Mouse (Mus musculus) monocyte, adult 5-6 weeks (primary cell): ENCODE measurements around the gene Wdr60. TPM values are rescaled to one million over a fixed set of nuclear protein-coding genes. Genes with fewer than 3 reads are reported as not detected.

Experiments
- ATAC-seq: fragments of 153-309, 156-312 bp; replicated peaks from 2 replicates; pipeline ENCODE4 v1.8.0; 2017; ENCODE audit warnings: mild to moderate bottlenecking; ENCODE audit not compliant: low TSS enrichment, insufficient number of reproducible peaks, severe bottlenecking, poor library complexity, low FRiP score
- total RNA-seq: library from RNA; stranded (forward); fragments of 200-1000, 200-491, 200-594 nt; gene quantifications from 3 replicates; pipeline ENCODE4 v1.2.3, GENCODE M21; 2017

The Wdr60 gene
- total RNA-seq, 1 experiment from 2014 or later: not detected

- no peak for ATAC-seq
Measured at GRCm38 (mm10) chr12:116273733-116274132, 10.9 kb upstream of the Wdr60 start.

DNA sequence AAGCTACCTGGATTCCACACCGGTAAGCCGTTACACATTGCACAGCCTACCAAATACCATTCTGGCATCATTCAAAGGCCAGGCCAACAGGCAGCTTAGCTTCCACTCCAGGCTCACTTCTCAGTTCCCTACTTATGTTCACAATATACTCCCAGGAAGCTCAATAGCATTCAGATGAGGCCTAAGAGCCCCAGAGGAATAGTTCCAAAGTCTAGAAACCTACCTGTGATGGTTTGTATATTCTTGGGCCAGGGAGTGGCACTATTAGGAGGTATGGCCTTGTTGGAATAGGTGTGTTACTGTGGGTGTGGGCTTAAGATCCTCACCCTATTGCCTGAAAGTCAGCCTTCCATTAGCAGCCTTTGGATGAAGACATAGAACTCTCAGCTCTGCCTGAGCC lies 8.2 kb upstream of the Wdr60 start:
- no peak for ATAC-seq

DNA sequence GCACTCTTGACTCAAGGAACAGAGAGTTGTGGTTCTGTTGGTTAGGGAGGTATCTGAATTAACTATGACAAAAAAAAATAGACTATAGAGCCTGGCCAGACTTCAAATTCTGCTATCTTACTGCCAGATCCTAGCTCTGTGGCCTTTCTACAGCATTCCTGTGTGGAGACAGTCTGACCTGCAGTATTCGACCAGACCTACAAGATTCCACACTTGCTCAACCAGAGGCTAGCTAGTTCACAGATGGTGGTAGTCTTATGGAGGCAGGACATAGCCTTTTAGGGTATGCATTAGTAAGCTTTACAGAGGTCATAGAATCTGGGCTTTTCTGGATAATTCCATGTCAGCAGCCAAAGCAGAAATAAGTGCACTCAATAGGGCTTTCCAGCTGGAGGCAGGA lies 7.7 kb upstream of the Wdr60 start:
- ATAC-seq: no peak

- peak; percentile 50; the same call in 1 of the 2 replicates for ATAC-seq
Measured at GRCm38 (mm10) chr12:116269450-116269849, 6.6 kb upstream of the Wdr60 start.

GRCm38 (mm10) chr12:116265275-116265674 lies 2.5 kb upstream of the Wdr60 start:
- ATAC-seq: no peak

- ATAC-seq: no peak
Measured at GRCm38 (mm10) chr12:116264756-116265155, 1.9 kb upstream of the Wdr60 start.

DNA sequence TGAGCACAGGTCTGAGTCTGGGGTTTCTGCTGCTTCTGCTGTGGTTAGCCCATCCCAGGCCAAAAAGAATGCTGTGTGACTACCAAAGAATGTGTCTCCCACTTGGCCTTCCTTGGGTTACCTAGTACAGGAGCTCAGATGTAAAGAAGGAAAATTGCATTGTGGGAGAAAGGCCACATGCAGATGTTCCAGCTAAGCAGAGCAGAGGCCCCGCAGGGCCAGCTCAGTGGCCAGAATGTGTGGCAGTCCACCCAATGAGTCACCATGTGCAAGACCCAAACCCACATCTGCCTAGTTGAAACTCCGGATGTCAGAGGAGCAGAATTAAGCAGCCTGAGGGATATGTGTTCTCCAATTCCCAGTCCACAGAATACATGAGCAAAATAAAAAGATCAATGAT lies 4.5 kb downstream of the Wdr60 start:
- ATAC-seq: no peak

DNA sequence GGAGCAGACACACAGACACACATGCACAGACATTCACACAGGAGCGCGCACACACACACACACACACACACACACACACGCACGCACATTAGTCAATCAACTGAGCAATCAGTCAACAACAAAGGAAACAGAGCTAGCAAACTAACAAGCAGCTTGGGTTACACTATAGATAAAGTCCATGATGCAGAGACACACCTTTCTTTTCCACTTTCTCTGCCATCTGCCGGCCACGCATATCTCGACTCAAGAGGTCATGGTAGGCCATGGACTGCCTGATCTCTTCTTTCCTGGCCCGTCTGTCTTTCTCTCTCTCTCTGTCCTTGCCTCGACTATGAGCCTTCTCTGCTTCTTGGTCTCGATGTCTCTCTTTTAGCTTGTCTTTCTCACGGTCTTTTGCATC lies 7.2 kb downstream of the Wdr60 start:
- no peak for ATAC-seq

- ATAC-seq: no peak
Measured at GRCm38 (mm10) chr12:116254652-116255051, 8.2 kb downstream of the Wdr60 start.

DNA sequence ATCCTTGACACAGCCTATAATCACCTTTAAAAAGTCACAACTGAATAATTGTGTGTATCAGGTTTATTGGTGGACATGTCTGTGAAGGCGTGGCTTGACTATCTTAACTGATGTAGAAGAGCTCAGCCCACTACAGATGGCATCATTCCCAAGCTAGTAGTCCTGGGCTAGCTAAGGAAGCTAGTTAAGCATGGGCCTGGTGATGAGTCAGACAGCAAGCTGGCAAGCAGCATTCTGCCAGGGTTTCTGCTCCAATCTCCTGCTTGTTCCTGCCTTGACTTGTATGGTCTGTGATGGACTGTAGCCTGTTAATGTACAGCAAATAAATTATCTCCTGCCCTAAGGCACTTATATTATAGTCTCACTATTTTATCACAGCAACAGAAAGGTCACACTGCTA lies 18.2 kb downstream of the Wdr60 start:
- no peak for ATAC-seq

GRCm38 (mm10) chr12:116238803-116239202 lies 24.0 kb downstream of the Wdr60 start:
- ATAC-seq: no peak

- ATAC-seq: no peak
Measured at GRCm38 (mm10) chr12:116238370-116238769, 24.5 kb downstream of the Wdr60 start.

GRCm38 (mm10) chr12:116236658-116237057 lies 26.2 kb downstream of the Wdr60 start:
- no peak for ATAC-seq

DNA sequence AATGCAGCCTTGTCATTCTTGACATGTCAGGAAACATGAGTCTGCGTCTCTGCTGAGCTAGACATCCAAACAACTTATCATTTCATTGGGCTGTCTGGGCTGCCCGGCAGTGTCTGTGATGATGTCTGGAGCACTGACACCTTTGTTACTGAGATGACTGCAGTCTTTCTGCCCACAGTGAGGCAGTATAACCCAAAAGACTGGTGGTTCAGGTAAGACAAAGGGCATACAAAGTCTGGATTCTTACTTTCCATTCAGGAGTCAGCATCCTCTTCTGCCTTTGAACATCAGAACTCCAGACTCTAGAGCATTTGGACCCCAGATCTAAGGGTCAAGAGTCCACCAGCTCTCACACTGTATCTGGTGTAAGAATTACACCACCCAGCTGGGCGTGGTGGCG lies 27.5 kb downstream of the Wdr60 start:
- ATAC-seq: no peak

- ATAC-seq: no peak
Measured at GRCm38 (mm10) chr12:116232061-116232460, 30.8 kb downstream of the Wdr60 start.

GRCm38 (mm10) chr12:116231612-116232011 lies 31.2 kb downstream of the Wdr60 start:
- ATAC-seq: no peak

DNA sequence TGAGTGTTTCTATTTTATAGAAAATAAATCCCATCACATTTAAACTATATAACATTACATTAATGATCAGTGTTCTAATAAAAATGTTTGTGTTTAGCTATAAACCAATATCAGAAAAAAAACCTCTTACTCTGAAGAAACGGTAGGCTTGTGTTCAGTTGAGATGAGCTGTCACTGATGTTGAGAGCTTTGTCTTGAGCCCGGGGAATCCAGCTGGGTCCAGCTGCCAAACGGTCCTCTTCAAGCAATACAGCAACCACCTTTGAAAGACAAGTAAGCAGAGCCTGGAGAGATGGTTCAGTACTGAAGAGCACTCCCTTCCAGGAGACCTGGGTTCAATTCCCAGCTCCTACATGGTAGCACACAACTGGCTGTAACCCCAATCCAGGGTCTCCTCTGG lies 33.4 kb downstream of the Wdr60 start:
- ATAC-seq: no peak

DNA sequence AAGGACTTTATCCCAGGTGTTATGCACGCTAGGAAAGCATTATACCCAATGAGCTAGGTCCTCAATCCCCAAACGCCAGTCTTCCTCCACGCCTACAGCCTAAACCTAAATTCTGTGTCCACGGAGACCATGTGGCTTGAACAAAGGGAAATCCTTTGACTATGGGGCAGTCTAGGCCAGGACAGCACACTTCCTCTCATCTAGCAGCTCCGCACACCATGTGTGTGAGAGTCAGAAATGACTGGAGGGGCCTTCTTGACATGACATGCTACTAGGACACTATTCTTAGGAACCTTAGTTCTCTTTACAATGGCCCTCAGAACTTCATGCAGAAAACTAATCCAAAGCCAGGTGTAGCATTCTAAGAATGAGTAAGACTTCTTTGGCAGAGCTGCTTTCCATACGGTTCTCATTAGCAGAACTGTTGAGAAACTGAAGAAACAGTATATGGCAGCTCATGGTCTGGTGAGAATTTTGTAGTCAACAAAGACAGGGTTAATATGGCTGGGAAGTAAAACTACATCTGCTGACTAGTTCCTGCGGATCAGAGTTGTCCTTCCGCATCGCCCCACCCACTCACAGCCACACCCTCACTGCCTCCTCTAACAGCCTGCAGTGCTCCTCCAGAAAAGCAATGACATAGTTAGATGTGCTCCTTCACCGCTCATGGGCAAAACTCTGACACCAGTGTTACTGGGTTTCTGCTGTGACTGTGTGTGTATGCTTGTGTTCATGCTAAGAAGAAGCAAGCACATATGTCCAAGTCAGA lies 36.3 kb downstream of the Wdr60 start:
- no peak for ATAC-seq

- ATAC-seq: no peak
Measured at GRCm38 (mm10) chr12:116223107-116223506, 39.7 kb downstream of the Wdr60 start.

GRCm38 (mm10) chr12:116207486-116207885 lies 55.3 kb downstream of the Wdr60 start:
- no peak for ATAC-seq

- no peak for ATAC-seq
Measured at GRCm38 (mm10) chr12:116205726-116206125, 57.1 kb downstream of the Wdr60 start.
